Mouse (Mus musculus) brain, embryonic 14.5 days (tissue): Measurements from ENCODE around the gene Ccdc177.

ENCODE experiments used
- CTCF ChIP-seq: fragments of 200-500 bp; IDR thresholded peaks from 2 replicates; pipeline ENCODE4 v1.5.1; 2012; ENCODE audit warnings: inconsistent platforms, mild to moderate bottlenecking, moderate library complexity, borderline replicate concordance; ENCODE audit not compliant: insufficient read depth, insufficient read length; ENCODE audit errors: extremely low read depth
- POLR2A ChIP-seq: fragments of 200-500 bp; IDR thresholded peaks from 2 replicates; pipeline ENCODE4 v1.6.1; 2012; ENCODE audit warnings: mild to moderate bottlenecking, inconsistent platforms, borderline replicate concordance; ENCODE audit not compliant: poor library complexity, insufficient read depth, insufficient read length, severe bottlenecking; ENCODE audit errors: extremely low read depth

DNA sequence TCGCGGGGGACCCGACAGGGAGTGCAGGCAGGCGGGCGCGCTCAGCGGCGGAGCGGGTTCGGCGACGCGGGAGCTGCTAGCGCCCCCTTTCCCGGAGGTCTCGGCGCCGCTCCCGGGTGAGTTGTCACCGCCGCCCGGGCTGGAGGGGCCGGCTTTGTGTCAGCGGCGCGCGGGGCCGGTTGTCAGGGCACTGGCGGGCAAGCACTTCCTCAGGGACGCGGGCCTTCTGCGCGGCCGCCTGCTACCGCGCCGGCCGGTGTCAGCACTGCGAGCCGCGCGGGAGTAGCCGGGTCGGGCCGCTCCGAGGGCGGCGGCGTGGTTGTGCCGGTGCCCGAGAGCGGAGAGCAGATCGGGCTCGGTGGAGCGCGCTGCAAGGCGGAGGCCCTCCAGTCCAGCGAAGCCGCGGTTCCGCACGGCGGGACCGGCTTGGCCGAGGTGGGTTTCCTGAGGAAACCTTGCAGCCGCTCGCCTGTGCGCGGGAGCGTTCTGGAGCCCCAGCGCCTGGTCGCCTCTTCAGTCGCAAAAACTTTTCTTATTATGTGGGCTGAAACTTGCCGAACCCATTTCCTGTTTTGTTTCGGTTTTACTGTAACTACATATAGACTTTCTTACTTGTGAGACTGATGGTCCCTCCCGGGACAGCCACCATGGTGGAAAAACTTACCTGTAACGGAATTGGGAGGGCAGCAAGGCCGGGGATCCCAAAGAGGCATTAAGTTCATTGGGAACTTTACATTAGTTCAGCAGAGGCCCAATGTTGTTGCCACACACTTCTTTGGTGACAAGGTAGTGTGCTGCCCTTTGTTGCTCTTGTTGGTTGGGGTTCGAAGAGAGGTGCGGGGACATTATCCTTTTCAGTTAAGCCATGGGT is 30.4 kb upstream of the Ccdc177 start:
- TF ChIP-seq POLR2A (no peak), CTCF (no peak)
